Mouse (Mus musculus): ENCODE data around the gene Olfr373. TPM values are rescaled to one million over a fixed set of nuclear protein-coding genes. Genes with fewer than 3 reads are reported as not detected.
"Not testable (repeated sequence)": the region's sequence is repeated elsewhere in the genome, so short reads cannot be mapped to it uniquely, and the experiment has no call there.

The Olfr373 gene
- polyA plus RNA-seq (2016; fragmentation: Nextera tagmentation; extraction: Ambion mirVana): 0.04 TPM in 1 of 2 replicates, not detected in the other

DNA sequence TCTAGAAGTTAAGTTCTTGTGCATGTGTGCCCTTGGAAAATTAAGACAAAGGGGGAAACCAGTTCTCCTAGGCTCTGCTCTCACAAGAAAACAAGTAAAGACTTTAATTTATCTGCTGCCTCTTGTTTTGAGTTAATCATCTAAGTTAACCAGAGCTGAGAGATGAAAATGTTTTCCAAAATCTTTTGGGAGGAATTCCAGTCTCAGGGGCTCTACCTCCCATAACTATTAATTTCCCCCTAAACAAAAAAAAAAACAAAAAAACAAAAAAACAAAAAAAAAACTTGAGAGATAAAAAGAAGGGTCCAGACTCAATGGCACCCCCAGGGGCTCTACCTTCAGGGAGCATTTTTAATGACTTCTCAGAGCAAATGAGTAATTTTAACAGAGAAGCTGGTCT is at the start of gene Olfr373:
Olfr373 (plus strand) TSS at position 301 of the 400 bp plus-strand sequence.
- H3K4me1 ChIP-seq; H3K27me3 ChIP-seq (replicated peaks; ENCODE audit: low read depth, poor library complexity, severe bottlenecking); H3K9me3 ChIP-seq; H3K36me3 ChIP-seq (replicated peaks); H3K4me3 ChIP-seq; H3K27ac ChIP-seq (replicated peaks); DNase-seq (ENCODE audit: low spot score): not testable (repeated sequence)

- WGBS: 89% methylated on average over 4 of the region's 4 CpGs
- H3K4me3 ChIP-seq; DNase-seq (ENCODE audit: low spot score); H3K27ac ChIP-seq (replicated peaks); H3K9me3 ChIP-seq; H3K36me3 ChIP-seq (replicated peaks); H3K27me3 ChIP-seq (replicated peaks; ENCODE audit: low read depth, poor library complexity, severe bottlenecking); H3K4me1 ChIP-seq: not testable (repeated sequence)
Measured at GRCm38 (mm10) chr8:72040918-72041317, 42.1 kb upstream of the Olfr373 start, which contains the start of gene Olfr372. Gene Olfr372, plus strand, starts transcription at chr8:72041218.

DNA sequence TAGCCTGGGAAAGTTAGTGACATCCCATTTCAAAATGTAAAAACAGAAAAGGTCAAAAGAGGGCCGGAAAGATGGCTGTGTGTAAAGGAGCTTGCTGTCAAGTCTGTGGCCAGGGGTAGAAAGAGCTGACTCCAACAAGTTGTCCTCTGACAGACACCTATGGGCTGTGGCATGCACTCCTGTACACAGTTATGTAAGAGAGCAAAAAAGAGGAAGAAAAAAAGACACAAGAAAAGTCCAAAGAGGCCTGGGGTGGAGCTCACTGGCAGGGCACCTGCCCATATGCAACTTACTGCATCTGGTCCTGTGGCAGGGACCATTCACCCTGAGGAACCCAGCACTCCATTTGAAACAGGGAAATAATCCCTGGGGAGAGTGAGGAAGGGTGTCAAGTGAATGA is 40.5 kb upstream of the Olfr373 start:
- WGBS: 81% methylated on average over 1 of the region's 1 CpGs
- Histone ChIP-seq H3K27ac (replicated peaks) (no peak overlapping the region), H3K36me3 (replicated peaks) (no peaks in the 10 kb centered on the region), H3K4me1 (no peaks in the 10 kb centered on the region), H3K27me3 (replicated peaks; ENCODE audit: low read depth, poor library complexity, severe bottlenecking) (no peaks in the 10 kb centered on the region), H3K9me3 (no peaks in the 10 kb centered on the region), H3K4me3 (no peak overlapping the region)
- DNase-seq (ENCODE audit: low spot score): no peak

DNA sequence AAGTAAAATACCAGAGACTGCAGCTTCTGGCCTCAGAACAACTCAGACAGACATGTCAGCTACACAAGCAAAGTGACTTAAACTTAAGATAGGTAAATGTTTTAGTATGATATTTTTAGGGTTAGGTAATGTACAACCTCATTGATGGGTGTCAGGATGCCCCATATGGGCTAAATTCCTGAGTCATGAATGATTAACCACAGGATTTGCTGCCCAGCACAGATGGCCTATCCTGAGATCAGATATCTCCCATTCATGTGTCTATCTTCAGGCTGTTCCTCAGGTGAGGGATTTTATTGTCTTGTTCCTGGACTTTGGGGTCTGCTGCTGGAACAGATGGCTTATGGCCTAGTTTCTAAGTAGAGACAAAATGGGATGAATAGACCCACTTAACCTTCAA is 28.3 kb upstream of the Olfr373 start:
- not testable (repeated sequence) for H3K4me3 ChIP-seq; H3K4me1 ChIP-seq; DNase-seq (ENCODE audit: low spot score); H3K9me3 ChIP-seq; H3K27ac ChIP-seq (replicated peaks); H3K27me3 ChIP-seq (replicated peaks; ENCODE audit: low read depth, poor library complexity, severe bottlenecking); H3K36me3 ChIP-seq (replicated peaks)

GRCm38 (mm10) chr8:72057643-72058042 is 25.3 kb upstream of the Olfr373 start:
- H3K9me3 ChIP-seq; H3K4me1 ChIP-seq; H3K4me3 ChIP-seq; H3K36me3 ChIP-seq (replicated peaks); H3K27me3 ChIP-seq (replicated peaks; ENCODE audit: low read depth, poor library complexity, severe bottlenecking); H3K27ac ChIP-seq (replicated peaks); DNase-seq (ENCODE audit: low spot score): not testable (repeated sequence)
- WGBS: 88% methylated on average over 3 of the region's 4 CpGs

GRCm38 (mm10) chr8:72066819-72067399 is 16.1 kb upstream of the Olfr373 start:
- not testable (repeated sequence) for H3K36me3 ChIP-seq (replicated peaks); H3K4me3 ChIP-seq; H3K27me3 ChIP-seq (replicated peaks; ENCODE audit: low read depth, poor library complexity, severe bottlenecking); H3K4me1 ChIP-seq; H3K27ac ChIP-seq (replicated peaks); DNase-seq (ENCODE audit: low spot score); H3K9me3 ChIP-seq
- WGBS: 90% methylated on average over 1 of the region's 1 CpGs

- no peaks in the 10 kb centered on the region for H3K36me3 ChIP-seq (replicated peaks)
- no peaks in the 10 kb centered on the region for H3K9me3 ChIP-seq
- 72% methylated on average over 5 of the region's 5 CpGs for WGBS
- no peak overlapping the region for H3K4me3 ChIP-seq
- no peaks in the 10 kb centered on the region for H3K27me3 ChIP-seq (replicated peaks; ENCODE audit: low read depth, poor library complexity, severe bottlenecking)
- H3K4me1 ChIP-seq: no peaks in the 10 kb centered on the region
- DNase-seq (ENCODE audit: low spot score): no peak
- no peak overlapping the region for H3K27ac ChIP-seq (replicated peaks)
Measured at GRCm38 (mm10) chr8:72084744-72085143, 1.8 kb downstream of the Olfr373 start.

- H3K4me3 ChIP-seq; H3K36me3 ChIP-seq (replicated peaks); H3K27me3 ChIP-seq (replicated peaks; ENCODE audit: low read depth, poor library complexity, severe bottlenecking); H3K27ac ChIP-seq (replicated peaks); DNase-seq (ENCODE audit: low spot score); H3K4me1 ChIP-seq; H3K9me3 ChIP-seq: not testable (repeated sequence)
- 87% methylated on average over 3 of the region's 3 CpGs for WGBS
Measured at GRCm38 (mm10) chr8:72087611-72088010, 4.6 kb downstream of the Olfr373 start.

- not testable (repeated sequence) for DNase-seq (ENCODE audit: low spot score); H3K4me1 ChIP-seq; H3K4me3 ChIP-seq
Measured at GRCm38 (mm10) chr8:72096721-72097120, 13.7 kb downstream of the Olfr373 start.

GRCm38 (mm10) chr8:72099377-72100103 is 16.6 kb downstream of the Olfr373 start:
- H3K4me3 ChIP-seq; H3K4me1 ChIP-seq; H3K36me3 ChIP-seq (replicated peaks); DNase-seq (ENCODE audit: low spot score); H3K27ac ChIP-seq (replicated peaks); H3K9me3 ChIP-seq; H3K27me3 ChIP-seq (replicated peaks; ENCODE audit: low read depth, poor library complexity, severe bottlenecking): not testable (repeated sequence)
- WGBS: 57% methylated on average over 6 of the region's 7 CpGs

More at GRCm38 (mm10) chr8:72096721-72097120, 13.7 kb downstream of the Olfr373 start:
- H3K9me3 ChIP-seq; H3K27me3 ChIP-seq (replicated peaks; ENCODE audit: low read depth, poor library complexity, severe bottlenecking); H3K27ac ChIP-seq (replicated peaks); H3K36me3 ChIP-seq (replicated peaks): not testable (repeated sequence)

GRCm38 (mm10) chr8:72105165-72105564 is 22.2 kb downstream of the Olfr373 start:
- Histone ChIP-seq H3K4me1 (no peaks in the 10 kb centered on the region), H3K27me3 (replicated peaks; ENCODE audit: low read depth, poor library complexity, severe bottlenecking) (no peaks in the 10 kb centered on the region), H3K27ac (replicated peaks) (no peak overlapping the region), H3K36me3 (replicated peaks) (no peaks in the 10 kb centered on the region), H3K4me3 (no peak overlapping the region), H3K9me3 (peaks cover 7% of the 10 kb centered on the region)
- 24% methylated on average over 4 of the region's 4 CpGs for WGBS
- DNase-seq (ENCODE audit: low spot score): no peak

DNA sequence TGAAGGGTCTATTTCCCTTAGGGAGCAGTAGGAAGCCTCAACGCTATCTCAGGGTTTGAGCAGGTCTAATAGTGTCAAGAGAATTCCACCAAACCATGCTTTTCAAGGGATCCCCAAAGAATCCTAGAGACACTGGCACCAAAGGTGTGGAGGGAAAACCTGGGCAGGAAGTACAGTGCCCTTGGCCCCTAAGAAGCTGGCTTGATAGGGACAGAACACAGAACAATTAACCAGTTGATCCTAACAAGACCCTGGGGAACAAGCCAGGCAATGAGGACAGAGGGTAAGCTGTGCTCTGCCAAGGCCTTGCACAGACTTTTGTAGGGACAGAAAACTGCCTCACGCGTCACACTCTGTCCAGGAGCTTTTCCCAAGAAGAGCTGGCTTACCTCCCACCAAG is 23.8 kb downstream of the Olfr373 start, which contains the start of gene Olfr374:
Olfr374 (plus strand) TSS at position 301 of the 400 bp plus-strand sequence.
- WGBS: 84% methylated on average over 3 of the region's 3 CpGs
- peaks cover 7% of the 10 kb centered on the region for H3K9me3 ChIP-seq
- H3K4me1 ChIP-seq: no peaks in the 10 kb centered on the region
- DNase-seq (ENCODE audit: low spot score): no peak
- no peaks in the 10 kb centered on the region for H3K36me3 ChIP-seq (replicated peaks)
- H3K4me3 ChIP-seq: no peak within 1 kb of the TSS
- H3K27ac ChIP-seq (replicated peaks): no peak within 1 kb of the TSS
- H3K27me3 ChIP-seq (replicated peaks; ENCODE audit: low read depth, poor library complexity, severe bottlenecking): no peaks in the 10 kb centered on the region

DNA sequence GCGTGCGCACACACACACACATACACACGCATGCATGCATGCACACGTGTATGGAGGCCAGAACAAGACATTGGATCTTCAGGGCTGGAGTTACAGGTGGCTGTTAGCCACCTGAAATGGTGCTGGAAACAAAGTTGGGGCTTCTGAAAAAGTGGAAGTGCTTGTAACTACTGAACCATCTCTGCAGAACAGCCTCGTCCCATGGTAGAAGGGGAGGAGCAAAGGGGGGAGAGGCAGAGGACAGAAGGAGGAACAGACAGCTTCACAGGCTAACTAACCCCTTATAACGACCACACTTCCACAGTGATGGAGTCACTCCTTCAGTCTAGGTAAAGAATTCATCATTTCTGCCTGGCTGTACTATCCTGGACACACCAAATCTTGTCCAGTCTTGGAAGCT is 27.9 kb downstream of the Olfr373 start:
- no peaks in the 10 kb centered on the region for H3K27me3 ChIP-seq (replicated peaks; ENCODE audit: low read depth, poor library complexity, severe bottlenecking)
- no peak overlapping the region for H3K27ac ChIP-seq (replicated peaks)
- no peaks in the 10 kb centered on the region for H3K4me1 ChIP-seq
- no peak overlapping the region for H3K4me3 ChIP-seq
- WGBS: 79% methylated on average over 6 of the region's 6 CpGs
- 0 out of 2 replicates have a peak, but pooled peaks cover 2% of the 10 kb centered on the region for H3K9me3 ChIP-seq
- H3K36me3 ChIP-seq (replicated peaks): no peaks in the 10 kb centered on the region
- no peak for DNase-seq (ENCODE audit: low spot score)
